Mouse (Mus musculus) lung, adult 2 months (tissue): ENCODE data around the gene Usp6nl.

Source experiments
- CTCF ChIP-seq: fragments of 200-500 bp; IDR thresholded peaks from 2 replicates; pipeline ENCODE4 v1.5.1; 2011; ENCODE audit warnings: mild to moderate bottlenecking, low read length, control low read depth; ENCODE audit not compliant: insufficient read depth
- POLR2A ChIP-seq: fragments of 200-500 bp; IDR thresholded peaks from 2 replicates; pipeline ENCODE4 v1.6.1; 2011; ENCODE audit warnings: low read depth, mild to moderate bottlenecking, control low read depth, low read length, borderline replicate concordance; ENCODE audit errors: extremely low read depth

DNA sequence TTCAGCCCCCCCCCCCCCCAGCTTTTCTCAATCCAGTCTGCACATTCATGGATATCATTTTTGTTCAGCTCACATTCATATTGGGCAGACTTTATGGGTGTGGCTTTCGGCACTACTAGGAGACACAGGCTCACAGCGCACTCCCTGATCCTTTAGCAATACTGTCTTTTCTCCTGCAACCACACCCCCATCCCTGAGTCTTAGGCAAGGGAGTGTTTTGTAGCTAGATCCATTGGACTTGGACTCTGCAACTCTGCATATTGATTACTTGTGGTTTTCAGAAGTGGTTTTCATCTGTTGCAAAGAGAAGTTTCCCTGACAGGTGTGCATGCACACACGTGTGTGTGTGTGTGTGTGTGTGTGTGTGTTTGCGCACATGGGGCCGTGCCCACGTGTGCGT, 41.5 kb downstream of the Usp6nl start:
- no peak for TF ChIP-seq POLR2A
- TF ChIP-seq CTCF = no peak
